Mouse (Mus musculus) MEL (cell line): ENCODE measurements around the gene Evc2. TPM values are rescaled to one million over a fixed set of nuclear protein-coding genes. Genes with fewer than 3 reads are reported as not detected.

ENCODE experiments used
- DNase-seq: peaks from one replicate; pipeline ENCODE4 v3.0.0; 2011; ENCODE audit warnings: low read depth, low spot score
- H3K27ac ChIP-seq: 2 replicates; pipeline ENCODE4 v1.5.1; 2012; ENCODE audit warnings: low read depth, mild to moderate bottlenecking, control low read depth, low read length, moderate library complexity; ENCODE audit not compliant: control insufficient read depth
- H3K27me3 ChIP-seq, 2 experiments: fragments of 150-350 bp in 1 of 2; sonication (generic) in 1 of 2; 2 replicates each; pipeline ENCODE4 v1.6.1; 2012; ENCODE audit warnings: low read length in 2 of 2, mild to moderate bottlenecking in 2 of 2, improper control_type of control experiment in 1 of 2, moderate library complexity in 1 of 2; ENCODE audit not compliant: insufficient read depth in 2 of 2, control insufficient read depth in 1 of 2
- H3K36me3 ChIP-seq, 2 experiments: 2 replicates each; pipeline ENCODE4 v1.6.1; 2012 to 2014; ENCODE audit warnings: low read length in 2 of 2, improper control_type of control experiment in 1 of 2, inconsistent platforms in 1 of 2, mild to moderate bottlenecking in 1 of 2; ENCODE audit not compliant: insufficient read depth in 2 of 2, control insufficient read depth in 1 of 2
- H3K4me1 ChIP-seq, 2 experiments: fragments of 150-350 bp in 1 of 2; sonication (generic) in 1 of 2; 2 replicates each; pipeline ENCODE4 v1.6.1; 2012; ENCODE audit warnings: low read length in 2 of 2, improper control_type of control experiment in 1 of 2, mild to moderate bottlenecking in 1 of 2; ENCODE audit not compliant: insufficient read depth in 2 of 2, control insufficient read depth in 1 of 2
- H3K4me3 ChIP-seq, 2 experiments: fragments of 150-350 bp in 1 of 2; sonication (generic) in 1 of 2; 2 replicates each; pipeline ENCODE4 v1.5.1; 2012; ENCODE audit warnings: low read depth in 2 of 2, low read length in 2 of 2, mild to moderate bottlenecking in 2 of 2, moderate library complexity in 2 of 2, control low read depth in 1 of 2, improper control_type of control experiment in 1 of 2; ENCODE audit not compliant: control insufficient read depth in 1 of 2, insufficient read depth in 1 of 2
- H3K79me2 ChIP-seq: 2 replicates; pipeline ENCODE4 v1.6.1; 2012; ENCODE audit warnings: mild to moderate bottlenecking, low read length, moderate library complexity; ENCODE audit not compliant: control insufficient read depth, poor library complexity, insufficient read depth
- H3K9ac ChIP-seq: 2 replicates; pipeline ENCODE4 v1.6.1; 2012; ENCODE audit warnings: low read depth, mild to moderate bottlenecking, control low read depth, low read length, moderate library complexity; ENCODE audit not compliant: control insufficient read depth, poor library complexity, severe bottlenecking
- H3K9me3 ChIP-seq: fragments of 150-350 bp; sonication (generic); replicated peaks from 2 replicates; pipeline ENCODE4 v1.6.1; 2012; ENCODE audit warnings: mild to moderate bottlenecking, low read length, improper control_type of control experiment, moderate library complexity; ENCODE audit not compliant: insufficient read depth
- BHLHE40 ChIP-seq: IDR thresholded peaks from 2 replicates; pipeline ENCODE4 v1.6.1; 2012; ENCODE audit warnings: low read depth, mild to moderate bottlenecking, inconsistent platforms, low read length, improper control_type of control experiment, borderline replicate concordance
- CHD2 ChIP-seq: IDR thresholded peaks from 2 replicates; pipeline ENCODE4 v1.6.1; 2011; ENCODE audit warnings: low read length, improper control_type of control experiment
- CTCF ChIP-seq, 3 experiments: IDR thresholded peaks in 2 of 3; conservative IDR thresholded peaks in 1 of 3; 2 replicates each; pipeline ENCODE4 v1.5.1; 2011 to 2012; ENCODE audit warnings: low read length in 3 of 3, low read depth in 2 of 3, mild to moderate bottlenecking in 2 of 3, improper control_type of control experiment in 1 of 3, inconsistent platforms in 1 of 3, mixed read lengths in 1 of 3, moderate library complexity in 1 of 3; ENCODE audit not compliant: control insufficient read depth in 1 of 3, insufficient read depth in 1 of 3, poor library complexity in 1 of 3, severe bottlenecking in 1 of 3
- E2F4 ChIP-seq: IDR thresholded peaks from 2 replicates; pipeline ENCODE4 v1.6.1; 2011; ENCODE audit warnings: low read depth, low read length, improper control_type of control experiment, borderline replicate concordance
- ELF1 ChIP-seq: IDR thresholded peaks from 2 replicates; pipeline ENCODE4 v1.6.1; 2014; ENCODE audit warnings: low read depth, mild to moderate bottlenecking, inconsistent platforms, low read length, improper control_type of control experiment, moderate library complexity
- ETS1 ChIP-seq: IDR thresholded peaks from 2 replicates; pipeline ENCODE4 v1.6.1; 2012; ENCODE audit warnings: low read depth, mild to moderate bottlenecking, inconsistent platforms, low read length, improper control_type of control experiment, moderate library complexity
- GATA1 ChIP-seq: IDR thresholded peaks from 2 replicates; pipeline ENCODE4 v1.6.1; 2011; ENCODE audit warnings: low read depth, low read length, improper control_type of control experiment
- HCFC1 ChIP-seq: IDR thresholded peaks from 2 replicates; pipeline ENCODE4 v1.6.1; 2012; ENCODE audit warnings: low read depth, mild to moderate bottlenecking, inconsistent platforms, low read length, improper control_type of control experiment, moderate library complexity
- JUND ChIP-seq: IDR thresholded peaks from 2 replicates; pipeline ENCODE4 v1.6.1; 2011; ENCODE audit warnings: low read depth, mild to moderate bottlenecking, improper control_type of control experiment, low read length
- KAT2A ChIP-seq: conservative IDR thresholded peaks from 2 replicates; pipeline ENCODE4 v1.6.1; 2012; ENCODE audit warnings: low read depth, low read length, improper control_type of control experiment, inconsistent platforms
- MEF2A ChIP-seq: IDR thresholded peaks from 2 replicates; pipeline ENCODE4 v1.6.1; 2014; ENCODE audit warnings: low read depth, mild to moderate bottlenecking, inconsistent platforms, low read length, improper control_type of control experiment; ENCODE audit not compliant: poor library complexity, insufficient replicate concordance, severe bottlenecking; ENCODE audit errors: extremely low read depth
- MYC ChIP-seq: IDR thresholded peaks from 2 replicates; pipeline ENCODE4 v1.6.1; 2011; ENCODE audit warnings: low read depth, mild to moderate bottlenecking, low read length, improper control_type of control experiment, moderate library complexity
- NELFE ChIP-seq: IDR thresholded peaks from 2 replicates; pipeline ENCODE4 v1.6.1; 2011; ENCODE audit warnings: low read depth, low read length, improper control_type of control experiment
- POLR2AphosphoS2 ChIP-seq: IDR thresholded peaks from 2 replicates; pipeline ENCODE4 v1.6.1; 2011; ENCODE audit warnings: low read length, improper control_type of control experiment
- RAD21 ChIP-seq: IDR thresholded peaks from 2 replicates; pipeline ENCODE4 v1.6.1; 2011; ENCODE audit warnings: mild to moderate bottlenecking, low read depth, low read length, improper control_type of control experiment
- RCOR1 ChIP-seq: IDR thresholded peaks from 2 replicates; pipeline ENCODE4 v1.6.1; 2012; ENCODE audit warnings: low read depth, mild to moderate bottlenecking, inconsistent platforms, low read length, improper control_type of control experiment
- SIN3A ChIP-seq: IDR thresholded peaks from 2 replicates; pipeline ENCODE4 v1.6.1; 2012; ENCODE audit warnings: low read length, improper control_type of control experiment, inconsistent platforms
- SMC3 ChIP-seq: IDR thresholded peaks from 2 replicates; pipeline ENCODE4 v1.6.1; 2011; ENCODE audit warnings: low read depth, low read length, improper control_type of control experiment
- TAL1 ChIP-seq: IDR thresholded peaks from 2 replicates; pipeline ENCODE4 v1.6.1; 2012; ENCODE audit warnings: mild to moderate bottlenecking, inconsistent platforms, low read length, moderate library complexity, mixed read lengths
- TCF12 ChIP-seq: IDR thresholded peaks from 2 replicates; pipeline ENCODE4 v1.6.1; 2014; ENCODE audit warnings: low read depth, mild to moderate bottlenecking, inconsistent platforms, low read length, improper control_type of control experiment, moderate library complexity
- USF1 ChIP-seq: IDR thresholded peaks from 2 replicates; pipeline ENCODE4 v1.6.1; 2014; ENCODE audit warnings: low read depth, mild to moderate bottlenecking, inconsistent platforms, low read length, improper control_type of control experiment, moderate library complexity
- USF2 ChIP-seq, 2 experiments: IDR thresholded peaks; 2 replicates each; pipeline ENCODE4 v1.6.1; 2011 to 2012; ENCODE audit warnings: improper control_type of control experiment in 2 of 2, low read length in 2 of 2, borderline replicate concordance in 1 of 2, inconsistent platforms in 1 of 2, low read depth in 1 of 2, mild to moderate bottlenecking in 1 of 2; ENCODE audit not compliant: insufficient read depth in 1 of 2
- ZNF384 ChIP-seq: IDR thresholded peaks from 2 replicates; pipeline ENCODE4 v1.6.1; 2012; ENCODE audit warnings: low read depth, mild to moderate bottlenecking, inconsistent platforms, low read length, improper control_type of control experiment
- polyA plus RNA-seq, 2 experiments: library from polyadenylated mRNA; stranded (reverse) in 1 of 2; unstranded in 1 of 2; fragments of >175 nt in 1 of 2; fragments of >200 nt in 1 of 2; gene quantifications; 2 replicates each; pipeline versions ENCODE4 v1.2.1 to v1.2.4; 2012; ENCODE audit warnings: low replicate concordance in 2 of 2, low read depth in 1 of 2; ENCODE audit not compliant: insufficient read length in 2 of 2, insufficient read depth in 1 of 2, missing spikeins in 1 of 2
- total RNA-seq: library from RNA; depleted of rRNA; stranded (reverse); fragments of 300-350 nt; gene quantifications from 2 replicates; pipeline ENCODE4 v1.2.3, GENCODE M21; 2012

Evc2 gene
- total and polyA plus RNA-seq, 3 experiments, result not detected

DNA sequence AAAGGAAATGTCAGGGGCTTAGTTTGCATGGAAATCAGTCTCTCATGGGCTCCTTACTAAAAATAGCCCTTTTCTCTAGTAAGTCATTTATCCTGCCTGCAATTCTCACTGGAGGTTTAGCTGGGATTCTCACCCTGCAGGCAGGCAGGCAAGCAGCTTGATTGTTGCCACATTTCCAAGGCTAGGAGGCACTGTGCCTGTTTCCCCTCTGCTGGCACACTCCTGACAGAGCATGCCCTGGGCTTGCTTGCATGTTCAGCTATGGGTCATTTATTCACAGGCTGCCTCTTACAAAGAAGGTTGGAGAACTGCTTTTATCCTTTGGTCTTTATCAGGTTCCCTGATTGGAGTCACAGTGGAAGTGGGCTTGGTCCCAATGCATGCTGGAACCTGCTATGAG is 27.5 kb downstream of the Evc2 start:
- no peak for DNase-seq
- Histone ChIP-seq H3K4me3 (no peak overlapping the region), H3K79me2 (no peaks in the 10 kb centered on the region), H3K4me1 (no peaks in the 10 kb centered on the region), H3K9ac (no peak overlapping the region), H3K27ac (no peak overlapping the region), H3K36me3 (no peaks in the 10 kb centered on the region), H3K27me3 (no peaks in the 10 kb centered on the region), H3K9me3 (no peaks in the 10 kb centered on the region)
- TF ChIP-seq JUND (no peak), HCFC1 (no peak), USF2 (IDR thresholded peaks at IDR 0.05; ENCODE audit: borderline replicate concordance in 1 of 2, insufficient read depth in 1 of 2, low read depth in 1 of 2, low read length in 2 of 2) (no peak), ELF1 (no peak), TAL1 (no peak), RAD21 (no peak), E2F4 (no peak), CHD2 (no peak), NELFE (no peak), ZNF384 (no peak), GATA1 (no peak), RCOR1 (no peak), KAT2A (no peak), SIN3A (no peak), SMC3 (no peak)

DNA sequence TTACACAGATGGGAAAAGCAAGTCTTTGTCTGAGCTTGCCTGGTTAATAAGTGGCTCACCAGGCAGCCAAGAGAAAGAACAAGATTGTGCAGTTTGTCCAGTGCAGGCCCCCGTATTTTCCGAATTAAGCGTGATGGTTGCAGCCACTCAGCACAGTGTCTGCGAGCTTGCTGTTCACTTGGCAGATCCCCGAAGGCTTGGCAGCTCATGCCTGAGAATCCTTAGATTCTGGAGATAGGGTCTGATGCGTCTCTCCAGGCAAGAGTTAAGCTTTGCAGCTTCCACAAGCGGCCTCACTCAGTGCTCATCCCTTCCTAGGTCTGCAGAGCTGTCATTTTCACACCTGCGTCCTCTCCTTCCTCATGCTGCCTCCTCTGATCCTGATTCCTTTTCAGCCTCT is 30.5 kb downstream of the Evc2 start:
- H3K9ac ChIP-seq, result no peak overlapping the region
- no peak for DNase-seq
- H3K9me3 ChIP-seq, result no peaks in the 10 kb centered on the region
- no peaks in the 10 kb centered on the region for H3K36me3 ChIP-seq
- no peaks in the 10 kb centered on the region for H3K27me3 ChIP-seq
- TF ChIP-seq TCF12 (no peak), RAD21 (no peak), MEF2A (no peak), CTCF (IDR thresholded peaks at IDR 0.05 in 2 of 3, conservative IDR thresholded peaks at IDR 0.05 in 1 of 3; ENCODE audit: control insufficient read depth in 1 of 3, insufficient read depth in 1 of 3, low read depth in 2 of 3, low read length in 3 of 3, poor library complexity in 1 of 3, severe bottlenecking in 1 of 3) (no peak), POLR2AphosphoS2 (no peak), NELFE (no peak), HCFC1 (no peak), SMC3 (no peak), MYC (no peak), SIN3A (no peak), BHLHE40 (no peak), USF1 (no peak), KAT2A (no peak), ETS1 (no peak)
- no peaks in the 10 kb centered on the region for H3K4me1 ChIP-seq
- no peak overlapping the region for H3K27ac ChIP-seq
- no peak overlapping the region for H3K4me3 ChIP-seq
- no peaks in the 10 kb centered on the region for H3K79me2 ChIP-seq
